Mouse (Mus musculus): ENCODE measurements around the gene Clec2i.

GRCm38 (mm10) chr6:128844131-128844530 is 43.3 kb upstream of the Clec2i start:
- TF ChIP-seq CTCF (IDR thresholded peaks at IDR 0.05; ENCODE audit: low read depth), result no peak
- no peak for TF ChIP-seq EP300 (optimal IDR thresholded peaks at IDR 0.05)
